Mouse (Mus musculus): ENCODE results near the gene Lrch1. TPM values are rescaled to one million over a fixed set of nuclear protein-coding genes. Genes with fewer than 3 reads are reported as not detected.

The Lrch1 gene
- total RNA-seq, 2 experiments from 2014 or later, result 14.2 to 15.8 TPM

GRCm38 (mm10) chr14:74838816-74839215 lies 108.9 kb downstream of the Lrch1 start:
- DNase-seq (ENCODE audit: low spot score in 2 of 2), result no peak
- intact Hi-C loops (cut with DNase I), result no loop called here

GRCm38 (mm10) chr14:74835010-74835409 lies 112.7 kb downstream of the Lrch1 start:
- intact Hi-C loops (cut with DNase I), result no loop called here

GRCm38 (mm10) chr14:74834215-74834614 lies 113.5 kb downstream of the Lrch1 start:
- no peak for DNase-seq (ENCODE audit: low spot score in 2 of 2)
- intact Hi-C loops (cut with DNase I), result no loop called here

More at GRCm38 (mm10) chr14:74835010-74835409, 112.7 kb downstream of the Lrch1 start:
- no peak for DNase-seq (ENCODE audit: low spot score in 2 of 2)

- DNase-seq (ENCODE audit: low spot score in 2 of 2), result no peak
- intact Hi-C loops (cut with DNase I), result no loop called here
These were observed 116.0 kb downstream of the Lrch1 start for GRCm38 (mm10) chr14:74831653-74832052.

GRCm38 (mm10) chr14:74831050-74831449 lies 116.6 kb downstream of the Lrch1 start:
- intact Hi-C loops (cut with DNase I), result no loop called here
- DNase-seq (ENCODE audit: low spot score in 2 of 2), result no peak

- DNase-seq (ENCODE audit: low spot score in 2 of 2), result no peak
- intact Hi-C loops (cut with DNase I), result no loop called here
These were observed 117.1 kb downstream of the Lrch1 start for GRCm38 (mm10) chr14:74830591-74830990.

- intact Hi-C loops (cut with DNase I), result no loop called here
These were observed 124.7 kb downstream of the Lrch1 start for GRCm38 (mm10) chr14:74822757-74823680.

GRCm38 (mm10) chr14:74822048-74822447 lies 125.6 kb downstream of the Lrch1 start:
- no peak for DNase-seq (ENCODE audit: low spot score in 2 of 2)
- intact Hi-C loops (cut with DNase I), result no loop called here

More at GRCm38 (mm10) chr14:74822757-74823680, 124.7 kb downstream of the Lrch1 start:
- no peak for DNase-seq (ENCODE audit: low spot score in 2 of 2)

- intact Hi-C loops (cut with DNase I), result no loop called here
- no peak for DNase-seq (ENCODE audit: low spot score in 2 of 2)
These were observed 127.4 kb downstream of the Lrch1 start for GRCm38 (mm10) chr14:74820180-74820813.

- intact Hi-C loops (cut with DNase I), result no loop called here
- no peak for DNase-seq (ENCODE audit: low spot score in 2 of 2)
These were observed 131.0 kb downstream of the Lrch1 start for GRCm38 (mm10) chr14:74816705-74817104.

GRCm38 (mm10) chr14:74814848-74815789 lies 132.6 kb downstream of the Lrch1 start:
- intact Hi-C loops (cut with DNase I), result no loop called here
- DNase-seq (ENCODE audit: low spot score in 2 of 2), result no peak

- intact Hi-C loops (cut with DNase I), result no loop called here
- no peak for DNase-seq (ENCODE audit: low spot score in 2 of 2)
These were observed 136.1 kb downstream of the Lrch1 start for GRCm38 (mm10) chr14:74811617-74812016.

- intact Hi-C loops (cut with DNase I), result no loop called here
- DNase-seq (ENCODE audit: low spot score in 2 of 2), result no peak
These were observed 145.7 kb downstream of the Lrch1 start for GRCm38 (mm10) chr14:74801961-74802360.

GRCm38 (mm10) chr14:74798063-74798890 lies 149.4 kb downstream of the Lrch1 start:
- no peak for DNase-seq (ENCODE audit: low spot score in 2 of 2)
- intact Hi-C loops (cut with DNase I), result no loop called here

- intact Hi-C loops (cut with DNase I), result no loop called here
- no peak for DNase-seq (ENCODE audit: low spot score in 2 of 2)
These were observed 150.2 kb downstream of the Lrch1 start for GRCm38 (mm10) chr14:74797386-74798062.

GRCm38 (mm10) chr14:74794931-74795330 lies 152.7 kb downstream of the Lrch1 start:
- intact Hi-C loops (cut with DNase I), result no loop called here
- DNase-seq (ENCODE audit: low spot score in 2 of 2), result no peak

GRCm38 (mm10) chr14:74792793-74793192 lies 154.9 kb downstream of the Lrch1 start:
- intact Hi-C loops (cut with DNase I), result no loop called here
- no peak for DNase-seq (ENCODE audit: low spot score in 2 of 2)

GRCm38 (mm10) chr14:74790535-74790934 lies 157.1 kb downstream of the Lrch1 start:
- intact Hi-C loops (cut with DNase I), result no loop called here
- no peak for DNase-seq (ENCODE audit: low spot score in 2 of 2)

Data from left cerebral cortex, postnatal 25 days (tissue).